Mouse (Mus musculus): ENCODE data around the gene Hira. TPM values are rescaled to one million over a fixed set of nuclear protein-coding genes. Genes with fewer than 3 reads are reported as not detected.
"Not testable (repeated sequence)": the region's sequence is repeated elsewhere in the genome, so short reads cannot be mapped to it uniquely, and the experiment has no call there.

The Hira gene
- 100 to 1,000 TPM in 1 of 2 experiments, 10 to 100 TPM in 1; 93.7 to 103 TPM for total RNA-seq (2021)

- intact Hi-C loops (cut with DNase I) = no loop called here
Measured at GRCm38 (mm10) chr16:18876442-18877308, at the start of gene Hira, which contains the start of gene Mrpl40. TSS of gene Hira (plus strand) at chr16:18877037. TSS of gene Mrpl40 (minus strand) at chr16:18876862.

GRCm38 (mm10) chr16:18828630-18829029 lies 48.2 kb upstream of the Hira start:
- intact Hi-C loops (cut with DNase I) = no loop called here
- DNase-seq (ENCODE audit: extremely low spot score in 1 of 2, low spot score in 2 of 2) = no peak

More at GRCm38 (mm10) chr16:18876442-18877308, at the start of gene Hira, which contains the start of gene Mrpl40:
- peak; percentile 87 to 96 for DNase-seq (ENCODE audit: extremely low spot score in 1 of 2, low spot score in 2 of 2)

GRCm38 (mm10) chr16:18829102-18829501 lies 47.7 kb upstream of the Hira start:
- DNase-seq (ENCODE audit: extremely low spot score in 1 of 2, low spot score in 2 of 2) = no peak
- intact Hi-C loops (cut with DNase I) = no loop called here

GRCm38 (mm10) chr16:18833486-18833885 lies 43.4 kb upstream of the Hira start:
- intact Hi-C loops (cut with DNase I) = no loop called here

GRCm38 (mm10) chr16:18836073-18836467 lies 40.8 kb upstream of the Hira start:
- no peak for DNase-seq (ENCODE audit: extremely low spot score in 1 of 2, low spot score in 2 of 2)
- intact Hi-C loops (cut with DNase I) = no loop called here

More at GRCm38 (mm10) chr16:18833486-18833885, 43.4 kb upstream of the Hira start:
- no peak for DNase-seq (ENCODE audit: extremely low spot score in 1 of 2, low spot score in 2 of 2)

- intact Hi-C loops (cut with DNase I) = no loop called here
- DNase-seq (ENCODE audit: extremely low spot score in 1 of 2, low spot score in 2 of 2) = peak; percentile 92 to 95
Measured at GRCm38 (mm10) chr16:18836468-18837208, 40.2 kb upstream of the Hira start, which contains the start of the genes 2510002D24Rik and Gm28539. TSS of gene 2510002D24Rik (plus strand) at chr16:18836578. TSS of gene Gm28539 (plus strand) at chr16:18836584.

- intact Hi-C loops (cut with DNase I) = no loop called here
- DNase-seq (ENCODE audit: extremely low spot score in 1 of 2, low spot score in 2 of 2) = no peak
Measured at GRCm38 (mm10) chr16:18838346-18838745, 38.5 kb upstream of the Hira start.

- no peak for DNase-seq (ENCODE audit: extremely low spot score in 1 of 2, low spot score in 2 of 2)
- intact Hi-C loops (cut with DNase I) = no loop called here
Measured at GRCm38 (mm10) chr16:18846301-18846820, 30.5 kb upstream of the Hira start.

DNA sequence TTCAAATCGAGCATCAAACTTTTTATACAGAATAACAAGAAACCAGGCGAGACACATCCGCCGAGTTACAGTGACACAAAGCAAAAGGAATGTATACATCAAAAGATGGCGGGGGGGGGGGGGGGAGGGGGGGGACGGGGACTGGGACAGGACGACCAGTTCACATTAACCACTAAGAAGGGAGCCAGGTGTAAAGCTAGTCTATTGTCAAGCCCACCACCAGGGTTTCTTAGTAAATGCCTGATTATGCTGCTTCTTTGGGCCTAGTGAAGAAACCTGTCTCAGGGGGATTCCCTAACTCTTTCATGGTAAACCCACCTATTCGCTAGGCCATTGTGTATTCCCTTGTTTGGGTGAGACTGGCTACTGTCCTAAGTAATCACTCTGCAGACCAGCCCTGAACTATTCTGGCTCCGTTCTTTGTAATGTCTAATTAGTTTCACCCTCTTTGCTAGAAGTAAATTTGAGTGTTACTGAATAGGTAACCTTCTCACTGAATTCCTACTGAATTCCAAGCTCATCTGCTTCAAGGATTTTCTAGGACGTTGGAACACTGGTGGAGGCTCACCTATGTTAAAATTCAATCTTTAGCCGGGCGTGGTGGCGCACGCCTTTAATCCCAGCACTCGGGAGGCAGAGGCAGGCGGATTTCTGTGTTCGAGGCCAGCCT lies 27.2 kb upstream of the Hira start:
- DNase-seq (ENCODE audit: extremely low spot score in 1 of 2, low spot score in 2 of 2); intact Hi-C loops (cut with DNase I): not testable (repeated sequence)

- intact Hi-C loops (cut with DNase I) = loop anchor here (5.0 kb wide), 1 partner anchor 161 kb away; no protein-coding TSS in a partner anchor
- DNase-seq (ENCODE audit: extremely low spot score in 1 of 2, low spot score in 2 of 2) = peak in 1 of 2 experiments; percentile 56
Measured at GRCm38 (mm10) chr16:18858551-18858950, 18.3 kb upstream of the Hira start.

GRCm38 (mm10) chr16:18860186-18860585 lies 16.7 kb upstream of the Hira start:
- intact Hi-C loops (cut with DNase I) = no loop called here
- no peak for DNase-seq (ENCODE audit: extremely low spot score in 1 of 2, low spot score in 2 of 2)

GRCm38 (mm10) chr16:18870495-18870894 lies 6.3 kb upstream of the Hira start:
- intact Hi-C loops (cut with DNase I); DNase-seq (ENCODE audit: extremely low spot score in 1 of 2, low spot score in 2 of 2): not testable (repeated sequence)

DNA sequence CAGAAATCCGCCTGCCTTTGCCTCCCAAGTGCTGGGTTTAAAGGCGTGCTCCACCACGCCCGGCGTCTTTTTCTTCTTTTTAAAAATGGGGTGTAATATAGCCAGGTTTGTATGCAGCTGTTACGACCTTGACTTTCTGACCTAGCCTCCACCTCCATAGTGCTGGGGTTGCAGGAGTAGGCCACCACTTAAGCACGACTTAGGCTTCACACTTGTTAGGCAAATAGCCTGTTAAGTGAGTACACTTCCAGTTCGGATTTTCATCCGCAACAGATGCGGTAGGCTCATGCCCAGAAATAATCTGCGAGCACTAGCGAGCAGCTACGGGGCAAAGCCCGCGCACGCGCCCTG lies 771 bp upstream of the Hira start:
- peak in 1 of 2 experiments; percentile 20 for DNase-seq (ENCODE audit: extremely low spot score in 1 of 2, low spot score in 2 of 2)
- intact Hi-C loops (cut with DNase I) = no loop called here

DNA sequence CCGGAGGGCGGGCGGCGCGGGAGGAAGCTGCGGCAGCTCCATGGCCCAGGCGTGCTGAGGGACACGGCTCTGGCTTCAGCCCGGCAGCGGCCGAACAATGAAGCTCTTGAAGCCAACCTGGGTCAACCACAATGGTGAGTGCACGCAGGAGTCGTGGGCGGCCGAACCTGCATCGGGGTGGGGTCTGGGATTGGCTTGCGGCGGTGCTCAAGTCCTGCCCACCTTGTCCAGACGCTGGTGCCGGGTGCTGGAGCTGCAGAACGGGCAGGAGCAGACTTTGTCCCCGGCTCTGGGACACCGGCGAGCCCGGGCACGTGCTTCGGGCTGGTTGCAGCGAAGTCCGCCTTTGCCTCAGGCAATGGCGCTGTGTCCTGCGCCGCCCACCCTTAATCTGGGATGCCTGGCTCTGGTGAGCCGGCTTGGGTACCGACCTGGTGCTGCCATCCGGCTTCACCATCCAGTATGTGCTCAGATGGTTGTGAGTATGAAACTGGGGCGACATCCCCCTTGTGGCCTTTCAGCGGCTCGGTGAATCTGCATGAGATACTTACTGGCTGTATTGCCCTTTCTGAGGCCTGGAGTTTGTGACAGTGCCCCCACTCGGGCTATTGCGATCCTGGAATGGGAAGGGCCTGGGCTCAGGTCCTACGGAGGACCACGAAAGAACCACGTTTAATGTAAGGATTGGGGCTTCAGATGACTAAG lies 701 bp downstream of the Hira start:
- intact Hi-C loops (cut with DNase I) = no loop called here

GRCm38 (mm10) chr16:18878091-18878720 lies 1.4 kb downstream of the Hira start:
- peak in 1 of 2 experiments; percentile 24 for DNase-seq (ENCODE audit: extremely low spot score in 1 of 2, low spot score in 2 of 2)
- intact Hi-C loops (cut with DNase I) = no loop called here

More for the DNA sequence above, 701 bp downstream of the Hira start:
- peak; percentile 40 to 76 for DNase-seq (ENCODE audit: extremely low spot score in 1 of 2, low spot score in 2 of 2)

- DNase-seq (ENCODE audit: extremely low spot score in 1 of 2, low spot score in 2 of 2) = no peak
- intact Hi-C loops (cut with DNase I) = no loop called here
Measured at GRCm38 (mm10) chr16:18884044-18884443, 7.2 kb downstream of the Hira start.

DNA sequence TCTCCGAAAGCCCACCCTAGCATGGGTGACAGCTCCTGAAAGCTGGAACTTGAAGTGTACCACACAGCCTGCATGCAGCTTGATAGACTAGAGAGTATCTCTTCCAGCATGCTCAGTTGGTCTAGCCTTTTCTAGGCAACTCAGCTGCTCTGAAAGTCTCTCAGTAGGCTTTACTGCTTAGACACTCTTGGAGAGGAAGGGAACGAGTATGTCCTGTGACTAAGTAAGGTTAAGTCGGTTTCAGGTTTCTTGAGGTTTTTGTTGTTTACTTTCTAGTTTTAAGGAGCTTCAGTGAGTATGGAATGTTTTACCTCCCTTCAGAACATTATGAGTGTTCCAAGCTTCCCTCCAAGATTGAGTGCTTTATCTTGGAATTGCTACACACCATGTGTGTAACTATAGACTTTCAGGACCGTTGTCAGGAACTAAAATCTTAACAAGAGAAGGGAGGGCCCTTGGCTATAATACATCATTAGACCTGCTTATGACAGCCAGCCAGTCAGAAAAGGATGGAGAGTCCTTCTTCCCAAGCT lies 17.1 kb downstream of the Hira start:
- DNase-seq (ENCODE audit: extremely low spot score in 1 of 2, low spot score in 2 of 2) = no peak
- intact Hi-C loops (cut with DNase I) = no loop called here
